8 mouse cellular contexts compared by ENCODE assay signal in genomic region chr10:58498516-58498915, GRCm38 (mm10). TPM values are rescaled to one million over a fixed set of nuclear protein-coding genes. Genes with fewer than 3 reads are reported as not detected.
DNase-seq lines count a peak whose midpoint lies in the region; ATAC-seq and TF ChIP-seq lines count a peak whose summit lies in the region.

No protein-coding gene starts in this region.

- DNase-seq in adrenal gland, postnatal 10 days: peak; percentile 20
- DNase-seq in adrenal gland, adult 18-20 months (ENCODE audit: low spot score in 2 of 2): no peak
- DNase-seq in CH12.LX (ENCODE audit: extremely low read depth): no peak
- DNase-seq in gonadal fat pad, adult 2 months (ENCODE audit: low read depth): peak; percentile 36
- DNase-seq in lung, postnatal 0 days (ENCODE audit: low spot score): peak; percentile 35
- no peak for DNase-seq in right cerebral cortex, postnatal 10 days (ENCODE audit: low spot score in 2 of 2)
- DNase-seq in spleen, adult 12 weeks (ENCODE audit: low spot score): no peak
- DNase-seq in thymus, adult 18-20 months: no peak

- H3K9ac ChIP-seq in CH12.LX (ENCODE audit: insufficient read depth, low read depth): peak overlapping the region; percentile 75
- H3K9ac ChIP-seq in lung, postnatal 0 days (replicated peaks; ENCODE audit: low read depth): no peak overlapping the region

- TF ChIP-seq CTCF in CH12.LX (conservative IDR thresholded peaks at IDR 0.05 in 1 of 2, IDR thresholded peaks at IDR 0.05 in 1 of 2; ENCODE audit: low read depth in 2 of 2, low read length in 2 of 2): no peak
- TF ChIP-seq CTCF in lung, postnatal 0 days (IDR thresholded peaks at IDR 0.05): no peak

- 43% methylated on average over 2 of the region's 2 CpGs for WGBS in lung, postnatal 0 days

- H3K9me3 ChIP-seq in CH12.LX (replicated peaks; ENCODE audit: low read length): no peaks in the 10 kb centered on the region
- H3K9me3 ChIP-seq in lung, postnatal 0 days (ENCODE audit: low read length): no peaks in the 10 kb centered on the region

- dilution Hi-C loops in CH12.LX (cut with MboI; ENCODE audit: extremely low pct_ligation_motif_present, extremely low pct_unique_long_range_greater_than_20kb, low sequenced_read_pairs): no loop called here

- TF ChIP-seq EP300 in CH12.LX (IDR thresholded peaks at IDR 0.05; ENCODE audit: low read length): no peak
- TF ChIP-seq EP300 in lung, postnatal 0 days (IDR thresholded peaks at IDR 0.05): no peak

- peak overlapping the region; percentile 84 for H3K4me2 ChIP-seq in CH12.LX (ENCODE audit: insufficient read depth, low read depth, poor library complexity, severe bottlenecking)
- H3K4me2 ChIP-seq in lung, postnatal 0 days (replicated peaks; ENCODE audit: low read depth, low read length): peak overlapping the region; percentile 54

- peaks cover 0 to 7% of the 10 kb centered on the region in 2 experiments; a peak in 3 of 4 replicates for H3K4me1 ChIP-seq in CH12.LX (ENCODE audit: control insufficient read depth in 1 of 2, insufficient read depth in 2 of 2)
- peaks cover 2% of the 10 kb centered on the region; the same call in 1 of the 2 replicates for H3K4me1 ChIP-seq in lung, postnatal 0 days (ENCODE audit: insufficient read depth, low read depth, low read length)

- in situ Hi-C loops in CH12.LX (cut with MboI; ENCODE audit: low pct_ligation_motif_present, low pct_unique_long_range_greater_than_20kb, low sequenced_read_pairs): no loop called here

- H3K79me2 ChIP-seq in CH12.LX (replicated peaks; ENCODE audit: control insufficient read depth, extremely low read depth, insufficient read depth, poor library complexity, severe bottlenecking): no peaks in the 10 kb centered on the region

- H3K27me3 ChIP-seq in CH12.LX (replicated peaks): no peaks in the 10 kb centered on the region
- no peaks in the 10 kb centered on the region for H3K27me3 ChIP-seq in lung, postnatal 0 days (replicated peaks; ENCODE audit: insufficient read depth, low read length)

- peaks cover 6 to 22% of the 10 kb centered on the region in 2 experiments for H3K36me3 ChIP-seq in CH12.LX (replicated peaks in 1 of 2; ENCODE audit: control insufficient read depth in 1 of 2, insufficient read depth in 1 of 2, low read length in 1 of 2)
- H3K36me3 ChIP-seq in lung, postnatal 0 days (ENCODE audit: insufficient read depth, low read length): peaks cover 4% of the 10 kb centered on the region; the same call in 1 of the 2 replicates

- no peak for TF ChIP-seq RAD21 in CH12.LX (IDR thresholded peaks at IDR 0.05; ENCODE audit: low read depth, low read length)

- no peak for TF ChIP-seq POLR2A in CH12.LX (IDR thresholded peaks at IDR 0.05; ENCODE audit: low read depth, low read length)

- no peak overlapping the region for H3K27ac ChIP-seq in CH12.LX (ENCODE audit: insufficient read depth, low read depth)
- H3K27ac ChIP-seq in lung, postnatal 0 days (ENCODE audit: low read length): no peak overlapping the region

- ATAC-seq in lung, postnatal 0 days: no peak

- H3K4me3 ChIP-seq in CH12.LX (replicated peaks in 1 of 3; ENCODE audit: low read depth in 2 of 3, low read length in 2 of 3, poor library complexity in 1 of 3): peak overlapping the region; percentile 65 to 81 (median 72)
- H3K4me3 ChIP-seq in lung, postnatal 0 days (ENCODE audit: low read depth, low read length): peak overlapping the region; percentile 73

TF ChIP-seq in CH12.LX, 34 proteins besides CTCF, POLR2A, EP300 and RAD21:
- no peak for TF ChIP-seq JUN (IDR thresholded peaks at IDR 0.05; ENCODE audit: insufficient read depth, low read depth, low read length)
- no peak for TF ChIP-seq E2F4 (IDR thresholded peaks at IDR 0.05; ENCODE audit: insufficient replicate concordance, low read depth, low read length)
- TF ChIP-seq IRF4 (IDR thresholded peaks at IDR 0.05; ENCODE audit: low read depth, low read length): no peak
- no peak for TF ChIP-seq NRF1 (IDR thresholded peaks at IDR 0.05; ENCODE audit: low read depth, low read length)
- no peak for TF ChIP-seq TBP (conservative IDR thresholded peaks at IDR 0.05; ENCODE audit: low read depth, low read length)
- TF ChIP-seq MEF2A (IDR thresholded peaks at IDR 0.05; ENCODE audit: borderline replicate concordance, low read depth, low read length): no peak
- TF ChIP-seq HCFC1 (IDR thresholded peaks at IDR 0.05; ENCODE audit: low read depth, low read length): no peak
- TF ChIP-seq BHLHE40 (IDR thresholded peaks at IDR 0.05; ENCODE audit: low read depth, low read length): no peak
- TF ChIP-seq RCOR1 (conservative IDR thresholded peaks at IDR 0.05; ENCODE audit: low read depth, low read length): no peak
- no peak for TF ChIP-seq NELFE (IDR thresholded peaks at IDR 0.05; ENCODE audit: low read depth, low read length)
- no peak for TF ChIP-seq KAT2A (IDR thresholded peaks at IDR 0.05; ENCODE audit: insufficient replicate concordance, low read length)
- TF ChIP-seq MAX (IDR thresholded peaks at IDR 0.05; ENCODE audit: low read length): no peak
- TF ChIP-seq POLR2AphosphoS2 (IDR thresholded peaks at IDR 0.05; ENCODE audit: low read depth, low read length): no peak
- no peak for TF ChIP-seq ELF1 (IDR thresholded peaks at IDR 0.05; ENCODE audit: low read depth, low read length)
- TF ChIP-seq CHD2 (IDR thresholded peaks at IDR 0.05; ENCODE audit: low read length): no peak
- no peak for TF ChIP-seq MAFK (IDR thresholded peaks at IDR 0.05; ENCODE audit: insufficient replicate concordance, low read length)
- no peak for TF ChIP-seq JUND (conservative IDR thresholded peaks at IDR 0.05; ENCODE audit: low read depth, low read length)
- TF ChIP-seq ZC3H11A (IDR thresholded peaks at IDR 0.05; ENCODE audit: low read depth, low read length): no peak
- TF ChIP-seq MYC (IDR thresholded peaks at IDR 0.05; ENCODE audit: low read depth, low read length): no peak
- no peak for TF ChIP-seq ETS1 (conservative IDR thresholded peaks at IDR 0.05; ENCODE audit: low read depth, low read length)
TF ChIP-seq in CH12.LX: peak in this region for 0.

RNA-seq across cellular contexts. Expression of gene Ccdc138, which starts 0.8 kb away (rescaled TPM):
- 1 to 10 TPM; 3.4 to 5.0 TPM for total RNA-seq in adrenal gland, postnatal 10 days (2021)
- 1 to 10 TPM; 2.2 to 3.7 TPM for total RNA-seq in adrenal gland, adult 18-20 months (2021)
- total RNA-seq in CH12.LX (2012; rRNA removed) (1.7 TPM in 2 replicates), CH12.LX (2014; rRNA removed) (3.1 and 3.3 TPM in 2 replicates)
- polyA plus RNA-seq in CH12.LX (2012; ENCODE audit: insufficient read length, low read depth): 2.2 and 2.4 TPM in 2 replicates
- polyA plus RNA-seq in gonadal fat pad, adult 2 months (2012; rRNA removed): 0.74 and 0.85 TPM in 2 replicates
- 3.0 and 4.2 TPM in 2 replicates for polyA plus RNA-seq in lung, postnatal 0 days (2015; fragmentation: Nextera tagmentation; extraction: Ambion mirVana)

RNA-seq across cellular contexts. Expression of gene Ranbp2, which starts 51.8 kb away (rescaled TPM):
- total RNA-seq in adrenal gland, postnatal 10 days (2021): 10 to 100 TPM; 61.2 to 63.2 TPM
- total RNA-seq in adrenal gland, adult 18-20 months (2021): 10 to 100 TPM; 72.8 to 83.2 TPM
- total RNA-seq in CH12.LX (2012; rRNA removed) (45.0 and 59.3 TPM in 2 replicates), CH12.LX (2014; rRNA removed) (53.4 and 64.1 TPM in 2 replicates)
- polyA plus RNA-seq in CH12.LX (2012; ENCODE audit: insufficient read length, low read depth): 49.5 and 56.3 TPM in 2 replicates
- 7.0 and 8.2 TPM in 2 replicates for polyA plus RNA-seq in gonadal fat pad, adult 2 months (2012; rRNA removed)
- 12.6 and 15.3 TPM in 2 replicates for polyA plus RNA-seq in lung, postnatal 0 days (2015; fragmentation: Nextera tagmentation; extraction: Ambion mirVana)

Comparison
In these comparisons a context has a peak if more than half of its experiments do, and no peak if none do; other contexts are left out.
1. DNase-seq: peak in adrenal gland, postnatal 10 days (single experiment), gonadal fat pad, adult 2 months (single experiment) and lung, postnatal 0 days (single experiment); none in adrenal gland, adult 18-20 months (0 of 2), CH12.LX (single experiment), right cerebral cortex, postnatal 10 days (0 of 2), spleen, adult 12 weeks (single experiment) and thymus, adult 18-20 months (0 of 2).